Mouse (Mus musculus) hindbrain, postnatal 0 days (tissue): ENCODE results near the gene Smok3b. TPM values are rescaled to one million over a fixed set of nuclear protein-coding genes. Genes with fewer than 3 reads are reported as not detected.
"Not testable (repeated sequence)": the region's sequence is repeated elsewhere in the genome, so short reads cannot be mapped to it uniquely, and the experiment has no call there.

Experiments used
- ATAC-seq: fragments of 200-750 bp; cut with Nextera tagmentation; 2 replicates; pipeline ENCODE4 v1.8.0; 2017; ENCODE audit warnings: mild to moderate bottlenecking, moderate TSS enrichment, moderate library complexity
- DNase-seq: peaks from one replicate; pipeline ENCODE4 v3.0.0-alpha.2; 2015; ENCODE audit warnings: low spot score
- H3K27ac ChIP-seq: fragments of 300-500 bp; sonication (generic); 2 replicates; pipeline ENCODE4 v1.5.1; 2014; ENCODE audit warnings: mild to moderate bottlenecking
- H3K27me3 ChIP-seq: fragments of 300-500 bp; sonication (generic); 2 replicates; pipeline ENCODE4 v1.6.1; 2014; ENCODE audit warnings: low read length, mixed read lengths; ENCODE audit not compliant: insufficient read depth
- H3K36me3 ChIP-seq: fragments of 300-500 bp; sonication (generic); 2 replicates; pipeline ENCODE4 v1.6.1; 2014; ENCODE audit warnings: low read length, mixed read lengths; ENCODE audit not compliant: insufficient read depth
- H3K4me1 ChIP-seq: fragments of 300-500 bp; sonication (generic); 2 replicates; pipeline ENCODE4 v1.6.1; 2014; ENCODE audit warnings: antibody characterized with exemption, low read length, mixed read lengths; ENCODE audit not compliant: insufficient read depth
- H3K4me2 ChIP-seq: fragments of 300-500 bp; sonication (generic); 2 replicates; pipeline ENCODE4 v1.6.1; 2014; ENCODE audit warnings: low read depth, mild to moderate bottlenecking, low read length, moderate library complexity, mixed read lengths
- H3K4me3 ChIP-seq: fragments of 300-500 bp; sonication (generic); 2 replicates; pipeline ENCODE4 v1.5.1; 2014; ENCODE audit warnings: low read length
- H3K9ac ChIP-seq: fragments of 300-500 bp; sonication (generic); replicated peaks from 2 replicates; pipeline ENCODE4 v1.6.1; 2014; ENCODE audit warnings: mild to moderate bottlenecking, low read length, moderate library complexity, mixed read lengths
- H3K9me3 ChIP-seq: fragments of 300-500 bp; sonication (generic); 2 replicates; pipeline ENCODE4 v1.6.1; 2016; ENCODE audit warnings: low read length, mixed read lengths
- CTCF ChIP-seq: IDR thresholded peaks from 2 replicates; pipeline ENCODE4 v1.5.1; 2016; ENCODE audit warnings: antibody characterized with exemption, control low read depth, low read depth
- WGBS: fragments of 180-500 bp; shearing (Covaris S2); extraction: QIAGEN DNeasy Blood & Tissue Kit; methylation state at CpG from one replicate; pipeline ENCODE4 v1.1.7; 2014; 5-methylcytosine and 5-hydroxymethylcytosine counted together
- polyA plus RNA-seq: library from polyadenylated mRNA; unstranded; fragments of >200 nt; fragmentation: Nextera tagmentation; extraction: Ambion mirVana; gene quantifications from 2 replicates; pipeline ENCODE4 v1.2.1, GENCODE M21; 2015
- total RNA-seq: library from RNA; depleted of rRNA; stranded (reverse); fragments of >200 nt; gene quantifications from 2 replicates; pipeline ENCODE4 v1.2.3, GENCODE M21; 2014

Smok3b gene
- total and polyA plus RNA-seq, 2 experiments from 2014 or later = not detected

DNA sequence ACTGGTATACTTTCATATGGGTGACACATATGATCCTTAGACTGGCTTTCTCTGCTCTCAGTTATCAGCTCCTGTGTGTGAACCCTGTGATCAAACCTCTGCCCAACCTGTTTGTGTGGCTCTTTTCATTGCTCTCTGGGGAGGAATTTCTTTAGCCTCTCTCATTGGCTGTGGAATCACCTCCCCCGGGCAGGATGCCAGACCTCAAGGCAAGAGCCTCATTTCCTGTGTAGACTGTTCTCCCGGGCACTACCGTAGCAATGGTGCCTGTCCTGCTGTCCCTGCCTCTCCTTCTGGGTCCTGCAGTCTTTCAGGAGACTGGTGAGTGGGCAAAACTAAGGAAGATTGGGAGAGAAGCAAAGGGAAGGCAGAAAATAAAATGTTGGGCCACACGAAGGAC, 39.9 kb upstream of the Smok3b start, which contains the start of gene Azgp1:
Gene Azgp1, plus strand, starts transcription at position 221 of the 400 bp plus-strand sequence.
- Histone ChIP-seq H3K9me3 (no peaks in the 10 kb centered on the region), H3K4me3 (no peak within 1 kb of the TSS), H3K4me2 (no peak within 1 kb of the TSS), H3K27ac (no peak within 1 kb of the TSS), H3K27me3 (no peaks in the 10 kb centered on the region), H3K9ac (no peak within 1 kb of the TSS), H3K36me3 (no peaks in the 10 kb centered on the region), H3K4me1 (no peaks in the 10 kb centered on the region)
- no peak for TF ChIP-seq CTCF
- no peak for DNase-seq
- 77% methylated on average over 4 of the region's 4 CpGs for WGBS
- ATAC-seq = no peak

- Histone ChIP-seq H3K4me3 (no peak overlapping the region), H3K4me1 (no peaks in the 10 kb centered on the region), H3K27me3 (no peaks in the 10 kb centered on the region), H3K4me2 (no peak overlapping the region), H3K9me3 (no peaks in the 10 kb centered on the region), H3K9ac (no peak overlapping the region), H3K36me3 (no peaks in the 10 kb centered on the region), H3K27ac (no peak overlapping the region)
- DNase-seq (no peak), ATAC-seq (no peak)
- TF ChIP-seq CTCF = no peak
- WGBS = 86% methylated on average over 1 of the region's 1 CpGs
These were observed 34.9 kb upstream of the Smok3b start for GRCm38 (mm10) chr5:137986351-137986750.

DNA sequence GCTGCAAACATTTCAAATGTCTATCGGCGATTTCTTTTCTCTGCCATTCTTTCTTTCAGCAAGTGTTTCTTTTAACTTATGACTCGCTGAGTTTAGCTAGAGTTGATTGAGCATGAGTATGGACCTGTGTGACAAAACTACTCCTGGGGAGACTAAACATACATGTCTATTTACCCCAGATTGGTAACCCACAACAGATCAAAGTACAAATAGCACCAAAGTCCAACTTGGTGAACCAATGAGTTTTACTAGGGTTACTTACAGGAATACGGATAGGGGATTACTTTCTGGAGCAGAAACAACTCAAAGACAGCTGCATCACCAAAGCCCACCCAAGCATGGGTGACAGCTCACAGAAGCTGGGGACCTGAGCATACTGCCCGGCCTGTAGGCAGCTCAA, 11.8 kb upstream of the Smok3b start:
- no peak for ATAC-seq
- H3K36me3 ChIP-seq = no peaks in the 10 kb centered on the region
- no peaks in the 10 kb centered on the region for H3K4me1 ChIP-seq
- no peaks in the 10 kb centered on the region for H3K9me3 ChIP-seq
- WGBS = 93% methylated on average over 5 of the region's 5 CpGs
- TF ChIP-seq CTCF = no peak
- H3K27ac ChIP-seq = no peak overlapping the region
- H3K27me3 ChIP-seq = no peaks in the 10 kb centered on the region
- no peak overlapping the region for H3K4me2 ChIP-seq
- DNase-seq = no peak
- H3K4me3 ChIP-seq = no peak overlapping the region
- no peak overlapping the region for H3K9ac ChIP-seq

GRCm38 (mm10) chr5:138012382-138012781, 8.8 kb upstream of the Smok3b start:
- ATAC-seq (no peak), DNase-seq (no peak)
- no peaks in the 10 kb centered on the region for H3K4me1 ChIP-seq
- no peaks in the 10 kb centered on the region for H3K9me3 ChIP-seq
- no peak overlapping the region for H3K27ac ChIP-seq
- TF ChIP-seq CTCF = no peak
- H3K4me2 ChIP-seq = no peak overlapping the region
- no peaks in the 10 kb centered on the region for H3K36me3 ChIP-seq
- H3K27me3 ChIP-seq = no peaks in the 10 kb centered on the region
- 91% methylated on average over 5 of the region's 5 CpGs for WGBS
- H3K9ac ChIP-seq = no peak overlapping the region
- no peak overlapping the region for H3K4me3 ChIP-seq

- no peak overlapping the region for H3K4me3 ChIP-seq
- WGBS = 91% methylated on average over 2 of the region's 2 CpGs
These were observed 4.7 kb upstream of the Smok3b start for GRCm38 (mm10) chr5:138016530-138016929.

GRCm38 (mm10) chr5:138016997-138017396, 4.2 kb upstream of the Smok3b start:
- no peak for DNase-seq
- ATAC-seq = no peak
- H3K4me2 ChIP-seq = no peak overlapping the region
- TF ChIP-seq CTCF = no peak
- H3K36me3 ChIP-seq = no peaks in the 10 kb centered on the region
- H3K9ac ChIP-seq = no peak overlapping the region
- no peaks in the 10 kb centered on the region for H3K27me3 ChIP-seq
- no peaks in the 10 kb centered on the region for H3K9me3 ChIP-seq
- H3K4me3 ChIP-seq = no peak overlapping the region
- H3K4me1 ChIP-seq = no peaks in the 10 kb centered on the region
- no peak overlapping the region for H3K27ac ChIP-seq

More at GRCm38 (mm10) chr5:138016530-138016929, 4.7 kb upstream of the Smok3b start:
- no peak overlapping the region for H3K4me2 ChIP-seq
- no peak for DNase-seq
- no peaks in the 10 kb centered on the region for H3K27me3 ChIP-seq
- no peaks in the 10 kb centered on the region for H3K36me3 ChIP-seq
- no peaks in the 10 kb centered on the region for H3K4me1 ChIP-seq
- H3K9me3 ChIP-seq = no peaks in the 10 kb centered on the region
- no peak overlapping the region for H3K27ac ChIP-seq
- no peak for ATAC-seq
- H3K9ac ChIP-seq = no peak overlapping the region
- no peak for TF ChIP-seq CTCF

GRCm38 (mm10) chr5:138019577-138019976, 1.7 kb upstream of the Smok3b start:
- not testable (repeated sequence) for H3K4me2 ChIP-seq, ATAC-seq, DNase-seq, H3K27ac ChIP-seq, H3K27me3 ChIP-seq, H3K36me3 ChIP-seq, H3K9ac ChIP-seq, H3K4me3 ChIP-seq, H3K9me3 ChIP-seq, H3K4me1 ChIP-seq
- 84% methylated on average over 3 of the region's 4 CpGs for WGBS

- not testable (repeated sequence) for H3K27me3 ChIP-seq, ATAC-seq, H3K4me3 ChIP-seq, H3K27ac ChIP-seq, H3K4me1 ChIP-seq, H3K4me2 ChIP-seq, H3K9me3 ChIP-seq, H3K9ac ChIP-seq, H3K36me3 ChIP-seq, DNase-seq
- WGBS = no CpG with 5 or more reads among the region's 5 CpGs
These were observed 31.7 kb downstream of the Smok3b start, which contains the start of gene Smok3c for GRCm38 (mm10) chr5:138052894-138053293. Smok3c (plus strand) TSS chr5:138053194.
